Mouse (Mus musculus) 416B (cell line): ENCODE measurements around the gene Blvrb.

Experiments used
- DNase-seq: peaks from one replicate; pipeline ENCODE4 v3.0.0; 2011; ENCODE audit warnings: low read depth

The Blvrb gene

DNA sequence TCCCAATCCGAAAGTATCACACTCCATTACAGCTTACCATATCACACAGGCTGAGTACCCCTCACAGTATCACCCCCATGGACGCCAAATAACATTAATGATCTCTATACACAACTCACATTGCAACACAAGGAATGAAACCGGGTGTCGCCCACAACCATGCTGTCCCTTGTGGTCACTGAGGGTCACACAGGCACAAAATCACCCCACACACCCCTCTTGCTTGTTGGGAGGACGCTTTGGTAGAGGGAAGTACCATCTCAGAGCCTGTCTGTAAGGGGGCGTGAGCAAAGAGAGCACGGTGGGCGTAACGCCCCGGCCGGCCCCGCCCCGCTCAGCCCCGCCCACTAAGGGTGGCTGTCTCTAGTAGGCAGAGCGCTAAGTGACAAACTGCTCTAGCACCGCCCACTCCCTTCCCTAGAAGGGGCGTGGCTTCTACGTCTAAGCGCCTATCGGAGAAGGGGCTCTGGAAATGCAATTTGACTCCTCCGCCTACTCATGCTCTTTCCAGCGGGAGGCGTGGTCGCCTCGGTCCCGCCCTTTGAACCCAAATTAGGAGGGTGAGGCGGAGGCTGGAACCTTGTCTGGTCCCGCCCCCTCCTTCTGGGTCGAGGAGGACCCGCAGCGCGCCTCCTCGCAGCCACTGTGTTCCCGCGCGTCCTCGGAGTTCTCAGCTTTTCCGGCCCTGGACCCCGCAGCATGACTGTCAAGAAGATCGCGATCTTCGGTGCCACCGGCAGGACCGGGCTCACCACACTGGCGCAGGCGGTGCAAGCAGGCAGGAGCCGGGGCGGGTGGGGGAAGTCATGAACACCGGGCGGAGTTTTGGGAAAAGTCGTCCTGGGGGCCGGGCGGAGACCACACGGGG, at the start of gene Blvrb, which contains the start of gene Sptbn4:
Gene Blvrb, plus strand, starts transcription at position 560 of the 868 bp plus-strand sequence.
Gene Sptbn4, minus strand, starts transcription at position 268 of the 868 bp plus-strand sequence.
- peak; percentile 100 for DNase-seq

GRCm38 (mm10) chr7:27400545-27400944, 47.2 kb upstream of the Blvrb start:
- DNase-seq = no peak

DNA sequence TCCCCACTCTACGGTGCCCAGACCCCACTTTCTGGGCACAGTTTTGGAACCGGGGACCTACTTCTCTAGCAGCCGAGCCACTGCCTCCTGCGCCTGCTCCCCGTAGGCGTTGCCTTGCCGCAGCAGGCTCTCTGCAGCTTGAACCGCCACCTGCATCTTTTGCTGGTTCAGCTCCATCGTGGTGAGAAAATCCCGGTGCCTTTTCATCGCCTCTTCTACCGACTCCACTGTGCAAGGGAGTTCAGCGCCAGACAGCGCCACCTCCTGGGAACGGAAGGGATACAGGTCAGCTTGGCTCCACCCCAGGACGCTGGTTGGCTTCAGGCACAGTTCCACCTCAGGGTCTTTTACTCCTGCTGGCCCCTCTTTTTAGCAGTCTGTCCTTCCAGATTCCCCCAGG, 45.1 kb upstream of the Blvrb start:
- peak; percentile 61 for DNase-seq

DNA sequence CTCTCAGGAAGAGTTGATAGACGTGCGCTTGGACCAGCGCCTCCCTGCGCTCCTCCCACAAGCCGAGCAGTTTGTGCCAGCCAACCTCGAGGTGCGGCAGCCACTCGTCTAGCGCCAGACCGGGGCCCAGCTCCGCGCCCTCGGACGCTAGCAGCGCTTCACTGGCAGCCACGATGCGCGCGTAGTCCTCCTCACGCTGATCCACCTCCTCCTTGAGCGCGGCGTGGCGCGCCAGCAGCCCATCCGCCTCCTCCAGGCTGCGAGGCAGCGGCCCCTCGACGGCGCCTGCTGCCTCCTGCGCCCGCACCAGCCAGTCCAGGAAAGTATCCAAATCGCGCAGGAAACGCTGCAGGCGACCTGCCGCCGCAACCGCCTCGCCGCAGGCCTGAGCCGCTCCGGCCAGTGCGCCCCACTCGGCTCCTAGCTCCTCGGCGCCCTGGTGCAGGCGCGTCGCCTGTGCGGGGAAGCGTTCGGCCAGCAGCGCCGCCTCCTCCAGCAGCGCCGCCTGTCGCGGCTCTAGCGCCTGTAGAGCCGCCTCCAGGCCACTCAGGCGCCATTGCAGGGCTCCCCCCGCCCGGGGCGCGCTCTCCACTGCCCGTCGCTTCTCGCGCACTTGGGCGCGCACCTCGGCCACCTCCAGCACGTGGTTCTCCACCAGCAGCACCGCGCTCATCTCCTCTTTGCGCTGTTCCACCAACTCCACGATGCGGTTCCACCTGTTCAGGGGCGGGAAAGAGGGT, 43.4 kb upstream of the Blvrb start:
- DNase-seq = no peak

DNA sequence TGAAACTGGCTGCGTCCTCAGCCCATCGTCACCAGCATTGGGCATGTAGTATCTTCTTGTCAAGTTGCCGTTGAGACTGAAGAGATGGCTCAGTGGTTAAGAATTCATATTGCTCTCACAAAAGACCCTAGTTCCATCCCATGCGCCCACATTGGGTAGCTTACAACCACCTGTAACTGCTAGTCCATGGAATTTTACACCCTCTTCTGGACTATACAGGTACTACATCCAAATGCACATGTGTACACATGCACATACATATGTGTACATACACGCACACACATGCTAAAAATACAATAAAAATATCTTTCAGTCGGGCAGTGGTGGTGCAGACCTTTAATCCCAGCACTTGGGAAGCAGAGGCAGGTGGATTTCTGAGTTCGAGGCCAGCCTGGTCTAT, 41.3 kb upstream of the Blvrb start:
- peak; percentile 42 for DNase-seq

DNA sequence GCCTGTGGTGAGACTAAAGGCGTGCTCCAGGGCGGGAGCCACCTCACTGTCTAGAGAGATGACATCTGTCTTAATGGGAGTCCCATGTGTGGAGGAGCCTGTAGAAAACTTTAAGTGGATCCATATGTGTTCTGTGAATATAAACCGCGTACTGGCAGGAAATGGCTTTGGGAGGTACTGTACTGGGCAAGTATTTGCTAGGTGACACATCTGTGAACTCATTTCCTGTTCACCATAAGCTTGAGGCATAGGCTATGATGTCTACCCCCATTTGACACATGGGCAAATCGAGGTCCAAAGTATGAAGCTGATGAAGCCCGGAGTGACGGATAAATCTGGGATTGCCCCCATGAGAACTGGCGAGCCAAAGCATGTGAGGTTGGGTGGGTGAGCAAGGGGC, 40.0 kb upstream of the Blvrb start:
- DNase-seq = peak; percentile 61

DNA sequence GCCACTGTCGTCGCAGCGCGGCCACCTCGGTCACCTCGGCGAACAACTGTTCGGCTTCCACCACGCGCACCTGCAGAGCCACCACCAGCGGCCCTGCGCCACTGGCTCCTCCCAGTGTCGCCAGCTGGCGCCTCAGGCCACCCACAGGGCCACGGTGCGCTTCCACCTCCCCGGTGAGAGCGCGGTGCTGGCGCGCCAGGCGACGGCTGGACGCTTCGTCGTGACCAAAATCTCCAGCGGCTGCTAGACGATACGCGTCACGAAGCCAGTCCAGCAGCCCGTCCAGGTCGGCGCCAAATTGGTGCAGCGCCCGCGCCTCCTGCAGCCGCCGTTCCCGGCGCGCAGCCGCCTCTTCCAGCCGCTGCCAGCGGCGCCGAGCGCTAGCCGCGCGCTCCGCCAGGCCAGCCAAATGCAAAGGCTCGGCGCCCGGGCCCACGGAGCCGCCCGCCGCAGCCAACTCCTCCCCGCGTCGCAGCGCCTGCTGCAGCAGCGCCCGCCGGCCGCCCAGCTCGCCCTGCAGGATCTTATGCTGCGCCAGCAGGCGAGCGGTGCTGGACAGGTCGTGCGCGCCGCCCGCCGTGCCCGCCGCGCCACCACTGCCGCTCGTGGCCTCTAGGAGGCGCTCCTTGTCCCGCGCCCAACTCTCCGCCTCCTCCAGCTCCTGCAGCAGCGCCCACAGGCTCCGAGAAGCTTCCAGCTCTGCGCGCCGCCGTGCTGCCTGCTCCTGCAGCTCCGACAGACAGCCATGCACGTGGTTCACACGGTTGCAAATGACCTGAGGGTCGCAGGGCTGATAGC, 39.2 kb upstream of the Blvrb start:
- DNase-seq = no peak

DNA sequence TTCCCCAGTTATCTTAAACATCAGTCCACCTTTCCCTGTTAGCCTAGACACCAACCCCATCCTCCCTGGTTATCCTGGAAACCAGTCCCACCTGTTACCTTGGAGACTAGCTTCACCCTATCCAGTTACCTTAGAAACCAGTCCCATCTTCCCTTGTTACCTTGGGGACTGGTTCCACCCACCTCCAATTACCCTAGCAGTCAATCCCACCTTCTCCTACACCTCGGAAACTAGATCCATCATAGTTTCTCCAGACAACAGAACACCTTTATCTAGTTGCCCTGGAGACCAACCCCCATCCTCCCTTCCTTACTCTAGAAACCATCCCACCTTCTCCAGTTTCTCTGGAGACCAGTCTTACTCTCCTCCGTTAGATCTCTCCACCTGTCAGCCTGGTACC, 30.6 kb upstream of the Blvrb start:
- no peak for DNase-seq

- peak; percentile 43 for DNase-seq
Measured at GRCm38 (mm10) chr7:27419101-27419500, 28.7 kb upstream of the Blvrb start.

DNA sequence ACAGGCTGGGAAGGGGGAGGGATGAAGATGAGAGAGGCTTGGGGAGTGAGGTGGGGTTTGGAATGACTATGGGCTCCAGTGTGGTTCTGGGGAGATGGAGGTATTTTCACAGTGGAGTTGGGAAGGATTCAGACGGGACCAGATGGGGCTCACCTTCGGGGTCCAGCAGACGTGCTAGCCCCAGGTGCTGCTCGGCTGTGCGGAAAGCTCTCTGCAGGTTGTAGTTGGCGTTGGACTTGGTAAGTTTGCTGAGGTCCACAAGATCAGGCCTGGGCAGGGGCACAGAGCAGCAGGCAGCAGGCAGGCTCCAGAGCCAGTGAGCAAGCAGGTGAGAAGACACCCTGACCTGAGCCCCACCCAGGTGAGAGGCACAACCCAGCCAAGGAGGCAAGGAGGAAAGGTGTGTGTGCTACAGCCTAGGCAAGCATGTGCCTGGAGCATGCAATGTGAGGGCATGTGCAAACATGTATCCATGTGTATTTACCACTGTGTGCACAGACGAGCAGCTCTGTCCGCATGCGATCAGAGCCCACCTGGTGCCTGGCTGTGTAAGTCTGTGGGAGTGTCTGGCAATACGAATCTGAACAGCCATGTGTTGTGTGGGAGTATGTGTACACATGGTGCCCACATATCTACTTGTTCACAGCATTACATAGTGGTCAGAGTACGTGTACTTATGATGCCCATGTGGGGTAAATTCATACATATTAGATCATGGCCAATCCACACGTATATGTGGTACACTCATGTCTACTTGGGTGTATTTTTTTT, 24.0 kb upstream of the Blvrb start:
- DNase-seq = no peak

GRCm38 (mm10) chr7:27427387-27427786, 20.4 kb upstream of the Blvrb start:
- DNase-seq = no peak

DNA sequence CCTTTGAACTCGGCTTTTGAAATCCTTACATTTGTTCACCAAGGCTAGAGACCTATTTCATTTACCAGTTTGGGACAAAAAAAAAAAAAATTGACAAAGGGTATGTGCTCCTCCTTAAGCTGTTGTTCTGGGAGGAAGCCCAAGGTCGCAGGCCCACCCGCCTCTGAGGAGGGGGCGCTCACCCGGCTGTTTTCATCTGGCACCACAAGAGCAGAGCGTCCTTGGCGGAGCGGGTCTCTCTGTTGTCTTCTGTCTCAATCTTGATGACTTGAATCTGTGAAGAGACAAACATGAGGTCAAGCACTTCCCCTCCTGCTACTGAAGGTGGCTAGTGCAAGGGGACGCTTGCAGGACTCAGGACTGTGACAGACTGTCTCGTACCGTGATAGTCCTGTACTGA, 19.8 kb upstream of the Blvrb start:
- DNase-seq = no peak

DNA sequence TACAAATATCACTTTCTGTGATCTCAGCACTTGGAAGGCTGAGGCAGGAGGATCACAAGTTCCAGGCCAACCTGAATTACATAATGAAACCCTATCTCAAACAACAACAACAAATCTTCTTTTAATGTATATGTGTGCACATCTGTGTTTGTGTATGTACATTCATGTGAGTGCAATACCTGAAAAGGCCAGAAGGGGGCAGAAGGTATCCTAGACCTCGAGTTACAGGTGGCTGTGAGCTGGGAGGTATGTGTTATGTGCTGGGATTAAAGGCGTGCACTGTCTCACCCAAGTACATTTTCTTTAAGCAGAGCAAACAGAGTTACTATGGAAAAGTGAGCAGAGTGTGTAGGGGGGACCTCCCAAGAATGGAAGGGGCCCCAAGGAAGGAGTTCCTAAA, 18.6 kb upstream of the Blvrb start:
- no peak for DNase-seq

DNA sequence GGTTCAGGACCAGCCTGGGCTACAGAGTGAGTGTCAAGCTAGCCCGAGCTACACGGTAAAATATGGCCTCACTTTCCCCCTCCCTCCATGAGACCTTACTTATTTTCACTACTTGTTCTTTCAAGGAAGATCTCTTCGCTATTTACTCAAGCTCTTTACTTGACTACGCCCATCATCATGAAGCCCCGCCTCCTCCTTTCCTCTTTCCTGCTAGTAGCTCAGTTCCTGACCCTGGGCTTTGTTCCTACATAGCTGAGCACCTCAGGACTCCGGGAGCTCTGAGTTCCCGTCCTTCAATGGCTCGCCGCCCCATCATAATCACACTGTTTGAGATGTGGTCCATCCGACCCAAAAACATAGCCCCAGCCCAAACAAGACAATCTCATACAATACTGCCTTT, 14.4 kb upstream of the Blvrb start:
- no peak for DNase-seq

GRCm38 (mm10) chr7:27433794-27434193, 14.0 kb upstream of the Blvrb start:
- DNase-seq = peak; percentile 38

- DNase-seq = peak; percentile 82
Measured at GRCm38 (mm10) chr7:27437544-27437943, 10.2 kb upstream of the Blvrb start.

- no peak for DNase-seq
Measured at GRCm38 (mm10) chr7:27440014-27440413, 7.8 kb upstream of the Blvrb start.

- DNase-seq = no peak
Measured at GRCm38 (mm10) chr7:27446051-27446450, 1.7 kb upstream of the Blvrb start.

DNA sequence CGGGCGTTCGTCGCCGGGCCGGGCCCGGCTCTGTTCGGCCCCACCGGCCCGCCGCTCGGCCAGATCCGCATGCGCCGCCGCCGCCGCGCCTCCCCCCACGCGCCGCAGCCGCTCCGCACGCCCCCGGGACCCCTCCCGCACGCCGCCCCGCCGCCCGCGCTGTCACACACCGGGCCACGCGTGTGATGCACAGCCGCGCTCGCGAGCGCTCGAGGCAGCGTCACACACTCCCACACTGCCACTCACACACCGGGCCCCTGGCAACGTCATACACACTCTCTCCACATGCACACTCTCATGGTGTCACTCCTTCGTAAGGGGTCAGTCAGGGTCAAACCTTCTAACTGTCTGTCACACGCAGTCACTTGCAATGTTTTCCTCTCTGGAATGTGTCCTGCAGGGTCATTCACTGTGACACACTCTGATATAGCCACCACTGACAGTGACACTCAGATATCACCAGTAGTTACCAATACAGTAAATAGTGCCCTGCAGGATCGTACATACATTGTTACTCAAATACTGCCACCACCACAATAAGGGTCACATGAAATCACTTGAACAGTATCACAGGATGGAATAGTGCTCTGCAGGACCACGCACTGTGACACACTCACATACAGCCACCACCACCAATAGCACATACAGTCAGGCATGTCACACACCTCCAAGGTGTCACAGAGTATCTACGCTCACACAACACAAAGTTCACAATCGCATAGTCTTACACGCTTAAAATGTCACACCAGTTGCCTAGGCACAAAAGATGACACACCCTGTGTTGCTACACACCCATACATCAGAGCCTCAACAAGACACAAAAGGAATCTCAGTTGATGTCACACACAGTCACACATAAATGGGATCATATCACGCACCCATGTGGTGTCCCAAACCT, 1.0 kb upstream of the Blvrb start:
- no peak for DNase-seq

DNA sequence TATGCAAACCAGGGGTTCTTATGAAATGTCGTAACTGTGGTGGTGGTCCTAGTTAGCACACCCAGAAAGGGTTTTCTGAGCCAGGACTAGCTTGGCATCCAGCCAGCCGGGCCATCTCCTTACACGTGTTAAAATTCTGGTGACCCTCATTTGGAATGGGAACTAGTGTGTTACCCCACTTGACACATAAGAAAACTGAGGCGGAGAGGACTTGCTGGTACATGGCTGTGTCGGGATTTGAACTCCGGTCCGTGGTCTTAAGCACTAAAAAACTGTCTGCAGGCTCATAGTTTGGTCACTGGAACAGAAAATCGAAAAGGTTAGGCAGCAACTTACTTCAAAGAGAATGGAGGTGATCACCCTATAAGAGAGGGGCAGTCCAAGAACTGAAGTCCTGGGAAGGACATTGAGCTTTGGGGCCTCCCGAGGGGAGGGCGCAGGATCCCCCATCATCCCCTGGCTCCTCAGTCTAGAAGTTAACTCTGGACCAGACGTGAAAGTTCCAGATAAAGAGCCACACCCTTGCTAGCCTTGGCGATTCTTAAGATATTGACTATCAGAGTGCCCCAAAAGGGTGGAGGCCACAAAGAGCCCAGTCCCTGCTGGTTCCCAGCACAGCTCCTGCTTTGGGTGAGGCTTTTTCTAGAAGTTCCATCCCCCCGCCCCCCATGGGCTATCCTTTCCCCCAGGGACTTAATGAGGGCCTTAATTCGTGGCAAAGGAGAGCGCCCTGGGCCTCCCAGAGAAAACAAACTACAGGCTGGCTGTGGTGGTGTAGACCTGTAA, 836 bp downstream of the Blvrb start:
- DNase-seq = peak; percentile 58
